Mouse (Mus musculus) liver, adult 2 months (tissue): ENCODE data around the gene Olfr548-ps1.

ENCODE experiments used
- CTCF ChIP-seq: fragments of 200-500 bp; IDR thresholded peaks from 2 replicates; pipeline ENCODE4 v1.5.1; 2011; ENCODE audit warnings: low read depth, low read length, control low read depth
- POLR2A ChIP-seq: fragments of 200-500 bp; IDR thresholded peaks from 2 replicates; pipeline ENCODE4 v1.6.1; 2011; ENCODE audit warnings: low read length, control low read depth; ENCODE audit not compliant: insufficient read depth; ENCODE audit errors: extremely low read depth

- TF ChIP-seq CTCF: no peak
- TF ChIP-seq POLR2A: no peak
Observed at GRCm38 (mm10) chr7:102508666-102509065, 32.0 kb upstream of the Olfr548-ps1 start.
